Mouse (Mus musculus) olfactory bulb, adult 2 months (tissue): Measurements from ENCODE around the gene Hnf4a. TPM values are rescaled to one million over a fixed set of nuclear protein-coding genes. Genes with fewer than 3 reads are reported as not detected.

Experiments used
- H3K27ac ChIP-seq: fragments of 200-500 bp; 2 replicates; pipeline ENCODE4 v1.5.1; 2012; ENCODE audit warnings: low read depth, low read length; ENCODE audit not compliant: insufficient read depth
- H3K4me1 ChIP-seq: fragments of 200-500 bp; 2 replicates; pipeline ENCODE4 v1.6.1; 2012; ENCODE audit warnings: low read length; ENCODE audit not compliant: control insufficient read depth, insufficient read depth
- H3K4me3 ChIP-seq: fragments of 200-500 bp; 2 replicates; pipeline ENCODE4 v1.5.1; 2012; ENCODE audit warnings: mild to moderate bottlenecking, low read depth, low read length, moderate library complexity; ENCODE audit not compliant: insufficient read depth
- CTCF ChIP-seq: fragments of 200-500 bp; IDR thresholded peaks from 2 replicates; pipeline ENCODE4 v1.5.1; 2012; ENCODE audit warnings: low read depth, mild to moderate bottlenecking, low read length, moderate library complexity; ENCODE audit not compliant: insufficient read depth
- POLR2A ChIP-seq: fragments of 200-500 bp; IDR thresholded peaks from 2 replicates; pipeline ENCODE4 v1.6.1; 2012; ENCODE audit warnings: mild to moderate bottlenecking, low read depth, low read length, moderate library complexity; ENCODE audit not compliant: insufficient read depth
- WGBS: fragments of 180-500 bp; shearing (Covaris S2); methylation state at CpG from one replicate; pipeline ENCODE4 v1.1.7; 2018; 5-methylcytosine and 5-hydroxymethylcytosine counted together
- polyA plus RNA-seq: library from polyadenylated mRNA; stranded (reverse); fragments of >200 nt; gene quantifications from 2 replicates; pipeline ENCODE4 v1.2.4, GENCODE M21; 2012; ENCODE audit warnings: low replicate concordance; ENCODE audit not compliant: missing spikeins, insufficient read depth, insufficient read length

Hnf4a gene
- polyA plus RNA-seq, 1 experiment, result not detected

GRCm38 (mm10) chr2:163580069-163580945 is 73.7 kb downstream of the Hnf4a start:
- WGBS, result 84% methylated on average over 13 of the region's 13 CpGs
- H3K4me1 ChIP-seq, result no peaks in the 10 kb centered on the region
- H3K4me3 ChIP-seq, result no peak overlapping the region
- no peak for TF ChIP-seq POLR2A
- TF ChIP-seq CTCF, result no peak
- no peak overlapping the region for H3K27ac ChIP-seq

GRCm38 (mm10) chr2:163583226-163584087 is 76.8 kb downstream of the Hnf4a start:
- WGBS, result 93% methylated on average over 10 of the region's 10 CpGs
- no peak overlapping the region for H3K27ac ChIP-seq
- TF ChIP-seq CTCF, result no peak

GRCm38 (mm10) chr2:163584088-163584426 is 77.4 kb downstream of the Hnf4a start:
- Histone ChIP-seq H3K4me3 (no peak overlapping the region), H3K27ac (no peak overlapping the region), H3K4me1 (no peaks in the 10 kb centered on the region)
- 56% methylated on average over 10 of the region's 10 CpGs for WGBS
- no peak for TF ChIP-seq POLR2A
- TF ChIP-seq CTCF, result no peak

More at GRCm38 (mm10) chr2:163583226-163584087, 76.8 kb downstream of the Hnf4a start:
- H3K4me1 ChIP-seq, result no peaks in the 10 kb centered on the region
- H3K4me3 ChIP-seq, result no peak overlapping the region

- H3K27ac ChIP-seq, result no peak overlapping the region
- H3K4me1 ChIP-seq, result no peaks in the 10 kb centered on the region
- no peak overlapping the region for H3K4me3 ChIP-seq
- WGBS, result 50% methylated on average over 19 of the region's 19 CpGs
- TF ChIP-seq POLR2A (no peak), CTCF (peak; percentile 69; the same call in 1 of the 2 replicates)
These were observed 80.0 kb downstream of the Hnf4a start for GRCm38 (mm10) chr2:163586384-163587261.

- Histone ChIP-seq H3K4me3 (no peak overlapping the region), H3K27ac (no peak overlapping the region), H3K4me1 (no peaks in the 10 kb centered on the region)
- TF ChIP-seq POLR2A (no peak), CTCF (no peak)
- WGBS, result 66% methylated on average over 5 of the region's 5 CpGs
These were observed 80.9 kb downstream of the Hnf4a start for GRCm38 (mm10) chr2:163587506-163587905.

GRCm38 (mm10) chr2:163590211-163590610 is 83.6 kb downstream of the Hnf4a start:
- Histone ChIP-seq H3K27ac (no peak overlapping the region), H3K4me1 (peaks cover 2% of the 10 kb centered on the region; the same call in 1 of the 2 replicates), H3K4me3 (no peak overlapping the region)
- WGBS, result 81% methylated on average over 12 of the region's 12 CpGs
- TF ChIP-seq CTCF (no peak), POLR2A (no peak)

- Histone ChIP-seq H3K4me3 (no peak overlapping the region), H3K27ac (no peak overlapping the region), H3K4me1 (peaks cover 2% of the 10 kb centered on the region; the same call in 1 of the 2 replicates)
- WGBS, result 82% methylated on average over 5 of the region's 5 CpGs
- TF ChIP-seq POLR2A (no peak), CTCF (no peak)
These were observed 84.4 kb downstream of the Hnf4a start for GRCm38 (mm10) chr2:163590996-163591395.

- Histone ChIP-seq H3K27ac (no peak overlapping the region), H3K4me1 (peaks cover 2% of the 10 kb centered on the region; the same call in 1 of the 2 replicates), H3K4me3 (no peak overlapping the region)
- no peak for TF ChIP-seq POLR2A
- TF ChIP-seq CTCF, result no peak
- 94% methylated on average over 1 of the region's 1 CpGs for WGBS
These were observed 85.5 kb downstream of the Hnf4a start for GRCm38 (mm10) chr2:163592084-163592483.
